Mouse (Mus musculus) bone marrow, adult 2 months (tissue): ENCODE data around the gene BC025920.

Experiments used
- CTCF ChIP-seq: fragments of 200-500 bp; IDR thresholded peaks from 2 replicates; pipeline ENCODE4 v1.5.1; 2011; ENCODE audit warnings: low read length, control low read depth; ENCODE audit not compliant: control insufficient read depth, insufficient read depth
- POLR2A ChIP-seq: fragments of 200-500 bp; IDR thresholded peaks from 2 replicates; pipeline ENCODE4 v1.6.1; 2011; ENCODE audit warnings: low read depth, mild to moderate bottlenecking, control low read depth, low read length, borderline replicate concordance; ENCODE audit not compliant: control insufficient read depth

DNA sequence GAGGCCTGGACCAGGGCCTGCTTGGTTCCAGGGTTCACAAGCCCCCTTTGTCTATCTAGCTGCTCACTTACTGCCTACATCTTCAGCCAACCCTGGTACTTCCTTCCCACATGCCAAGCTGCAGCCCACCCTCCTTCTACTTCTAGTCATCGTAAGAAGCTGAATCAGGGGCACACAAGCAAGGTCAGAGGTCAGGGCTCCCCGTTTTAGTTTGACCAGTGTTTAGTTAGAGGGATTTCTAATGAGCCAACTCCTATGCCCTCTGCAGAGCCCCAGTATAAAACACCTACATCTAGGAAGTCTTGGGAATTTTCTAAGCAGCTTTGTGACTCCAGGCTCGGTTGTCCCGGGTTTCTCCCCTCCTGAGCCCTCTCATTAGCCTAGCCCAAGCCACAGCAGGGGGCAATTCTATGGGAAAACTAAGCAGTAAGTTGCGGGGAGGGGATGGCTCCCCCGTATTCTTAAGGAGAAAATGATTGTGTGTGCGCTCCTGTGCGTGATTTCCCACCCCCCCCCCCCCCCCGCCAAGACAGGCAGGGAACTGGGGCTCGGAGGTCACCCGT is 35.8 kb upstream of the BC025920 start:
- TF ChIP-seq CTCF (no peak), POLR2A (no peak)
